Mouse (Mus musculus) frontal cortex, postnatal 36 days (tissue): ENCODE data around the gene Ddi2.
A peak's percentile ranks its signal among the peaks of the same experiment; 100 is the strongest.
"Not testable (repeated sequence)": the region's sequence is repeated elsewhere in the genome, so short reads cannot be mapped to it uniquely, and the experiment has no call there.

Experiments used
- DNase-seq, 2 experiments: peaks; one replicate each; pipeline ENCODE4 v3.0.0; 2022; ENCODE audit warnings: low spot score in 2 of 2

Gene Ddi2

DNA sequence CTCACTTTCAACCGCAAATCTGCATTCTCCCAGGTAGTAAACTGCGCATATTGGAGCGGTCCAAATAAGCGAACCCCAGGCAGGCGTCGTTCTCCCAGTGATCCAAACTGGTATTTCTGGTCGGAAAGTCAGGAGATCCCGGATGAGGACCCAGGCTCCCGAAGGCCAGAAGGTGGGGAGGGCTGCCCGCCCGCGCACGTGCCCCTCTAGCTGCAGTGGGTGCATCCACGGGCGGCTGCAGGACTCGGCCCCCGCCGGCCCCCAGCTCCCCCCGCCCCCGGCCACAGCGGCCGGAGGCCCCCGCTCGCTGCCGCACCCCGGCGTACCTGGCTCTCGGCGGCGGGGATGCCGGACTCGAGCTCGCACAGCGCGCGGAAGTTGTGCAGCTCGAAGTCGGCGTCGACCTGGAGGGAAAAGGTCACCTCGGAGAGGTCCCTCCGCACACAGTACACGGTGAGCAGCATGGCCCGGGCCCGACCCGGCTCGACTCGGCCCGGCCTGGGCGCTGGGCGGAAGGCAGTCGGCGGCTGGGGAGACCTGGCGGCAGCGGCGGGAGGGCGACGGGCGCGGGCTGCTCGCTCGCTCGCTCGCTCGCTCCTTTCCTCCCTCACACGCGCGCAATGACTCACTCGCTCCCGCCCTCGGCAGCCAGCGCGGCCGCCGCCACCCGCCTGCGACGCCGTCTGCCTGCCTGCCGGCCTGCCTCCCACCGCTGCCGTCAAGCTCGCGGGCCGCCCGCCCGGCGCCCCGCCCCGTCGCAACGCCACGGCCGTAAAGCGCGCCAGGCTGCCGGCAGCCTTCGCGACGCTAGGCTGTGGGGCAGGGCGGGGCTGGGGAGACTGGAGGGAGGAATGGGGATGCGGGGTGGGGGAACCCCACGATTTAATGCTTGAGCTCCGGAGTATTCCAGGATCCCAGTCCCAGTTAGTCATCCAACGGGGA lies at the start of gene Ddi2:
Ddi2 (minus strand) TSS at position 689 of the 942 bp plus-strand sequence.
- DNase-seq = peak; percentile 88 to 92

- not testable (repeated sequence) for DNase-seq
These were observed 49.8 kb upstream of the Ddi2 start for GRCm38 (mm10) chr4:141773019-141773418.

DNA sequence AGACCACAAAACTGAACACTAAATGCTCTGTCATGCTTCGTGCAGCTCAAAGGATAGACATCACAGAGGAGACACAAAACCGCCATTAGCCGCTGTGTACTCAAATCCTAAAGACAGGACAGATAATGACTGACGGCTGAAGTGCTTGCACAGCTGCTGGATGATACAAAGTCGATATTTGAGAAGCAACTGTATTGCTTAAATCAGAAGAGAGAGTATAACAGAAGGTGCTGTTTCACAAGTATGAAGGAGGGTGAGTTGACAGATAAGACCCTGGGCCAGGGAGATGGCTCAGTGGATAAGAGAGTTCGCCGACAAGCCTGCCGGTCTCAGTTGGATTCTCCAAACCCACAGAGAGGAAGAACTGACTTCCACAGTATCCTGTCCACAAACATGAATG lies 48.6 kb upstream of the Ddi2 start:
- no peak for DNase-seq

GRCm38 (mm10) chr4:141769501-141770160 lies 46.4 kb upstream of the Ddi2 start:
- DNase-seq = no peak

DNA sequence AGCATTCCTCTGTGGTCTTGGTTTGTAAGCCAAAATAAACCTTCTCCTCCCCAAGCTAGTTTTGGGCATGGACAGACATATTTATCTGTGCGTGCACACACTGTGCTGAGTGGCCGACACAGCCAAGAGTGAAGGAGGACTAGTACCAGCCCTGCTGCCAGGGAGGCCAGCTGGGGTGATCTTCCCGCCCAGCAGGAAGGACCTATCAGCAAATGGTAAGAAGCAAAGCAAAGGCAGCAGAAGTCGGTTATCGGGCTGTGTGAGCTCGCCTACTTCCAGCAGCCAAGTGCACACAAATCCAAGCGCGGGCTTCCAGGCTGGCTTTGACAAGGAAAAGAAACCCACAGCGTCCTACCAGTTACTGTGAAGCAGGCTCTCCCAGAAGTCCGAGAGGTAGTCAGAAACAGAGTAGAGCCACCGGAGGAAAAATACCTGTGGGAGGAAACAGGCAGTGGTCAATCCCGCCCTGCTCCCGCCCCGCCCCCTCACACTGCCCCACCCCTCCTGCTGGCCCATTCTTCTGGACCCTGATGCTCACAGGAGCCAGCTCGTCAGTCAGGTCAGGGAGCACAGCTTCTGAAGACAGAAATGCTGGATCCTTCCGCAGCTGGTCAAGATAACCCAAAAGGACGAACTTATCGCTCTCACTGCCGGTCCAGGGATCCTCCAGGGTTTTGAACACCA lies 44.3 kb upstream of the Ddi2 start:
- no peak for DNase-seq

GRCm38 (mm10) chr4:141766668-141767352 lies 43.6 kb upstream of the Ddi2 start:
- DNase-seq = no peak

- DNase-seq = peak in 1 of 2 experiments; percentile 19
These were observed 43.1 kb upstream of the Ddi2 start for GRCm38 (mm10) chr4:141766316-141766667.

GRCm38 (mm10) chr4:141765008-141765407 lies 41.8 kb upstream of the Ddi2 start:
- no peak for DNase-seq

GRCm38 (mm10) chr4:141763476-141763875 lies 40.3 kb upstream of the Ddi2 start:
- DNase-seq = no peak

- no peak for DNase-seq
These were observed 38.9 kb upstream of the Ddi2 start for GRCm38 (mm10) chr4:141762102-141762598.

GRCm38 (mm10) chr4:141760942-141761341 lies 37.7 kb upstream of the Ddi2 start:
- DNase-seq = no peak

DNA sequence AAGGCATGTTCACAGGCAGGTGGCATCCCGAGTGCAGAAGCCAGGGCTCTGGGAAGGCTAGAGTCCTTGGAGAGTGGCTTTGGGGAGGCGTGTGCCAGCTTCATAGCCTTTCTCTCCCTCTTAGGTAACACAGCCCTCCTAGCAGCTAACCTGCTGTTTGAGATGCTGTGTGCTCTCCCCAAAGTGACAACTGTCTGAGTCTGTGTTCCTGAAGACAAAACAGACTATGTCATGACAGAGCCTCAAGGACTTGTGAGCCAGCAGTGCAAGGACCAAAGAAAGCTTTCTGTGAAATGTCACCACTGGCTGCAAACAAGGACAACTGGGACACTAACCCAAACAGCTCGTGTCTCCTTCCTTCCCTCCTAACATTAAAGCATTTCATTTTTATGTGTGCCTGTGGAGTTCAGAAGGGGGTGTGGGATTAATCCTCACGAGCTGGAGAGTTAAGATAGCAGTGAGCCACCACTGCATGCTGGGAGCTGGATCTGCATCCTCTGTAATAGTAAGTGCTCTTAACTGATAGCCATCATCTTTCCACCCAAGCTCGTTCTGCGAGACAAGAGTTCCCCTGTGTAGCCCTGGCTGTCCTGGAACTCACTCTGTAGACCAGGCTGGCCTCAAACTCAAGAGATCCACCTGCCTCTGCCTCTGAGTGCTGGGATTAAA lies 35.8 kb upstream of the Ddi2 start:
- DNase-seq = no peak

GRCm38 (mm10) chr4:141757124-141757523 lies 33.9 kb upstream of the Ddi2 start:
- no peak for DNase-seq

DNA sequence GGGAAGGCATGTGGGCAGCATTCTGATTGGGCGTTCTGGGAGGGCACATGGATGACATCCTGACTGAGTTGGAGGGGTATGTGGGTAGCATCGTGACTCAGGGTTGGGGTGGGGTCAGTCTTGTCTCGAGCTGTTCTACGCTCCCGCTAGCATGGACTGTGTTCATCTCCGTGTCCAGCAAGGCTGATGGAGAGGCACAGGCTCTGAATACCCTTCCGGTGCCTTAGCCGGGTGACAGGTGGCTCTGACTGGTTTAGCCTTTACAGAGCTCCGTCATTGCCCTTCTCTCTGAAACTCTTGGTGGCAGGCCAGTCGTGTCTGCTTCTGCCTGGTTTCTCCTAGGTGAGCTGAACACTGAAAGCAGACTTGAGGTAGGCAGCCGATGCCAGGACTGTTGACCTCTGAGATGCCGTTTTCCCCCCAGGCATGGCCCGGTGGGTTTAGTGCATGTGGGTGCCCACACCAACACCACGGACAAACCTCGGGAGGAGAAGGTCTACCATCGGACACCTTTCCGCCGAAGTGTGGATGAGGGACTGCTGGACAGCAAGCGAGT lies 32.2 kb upstream of the Ddi2 start:
- no peak for DNase-seq

DNA sequence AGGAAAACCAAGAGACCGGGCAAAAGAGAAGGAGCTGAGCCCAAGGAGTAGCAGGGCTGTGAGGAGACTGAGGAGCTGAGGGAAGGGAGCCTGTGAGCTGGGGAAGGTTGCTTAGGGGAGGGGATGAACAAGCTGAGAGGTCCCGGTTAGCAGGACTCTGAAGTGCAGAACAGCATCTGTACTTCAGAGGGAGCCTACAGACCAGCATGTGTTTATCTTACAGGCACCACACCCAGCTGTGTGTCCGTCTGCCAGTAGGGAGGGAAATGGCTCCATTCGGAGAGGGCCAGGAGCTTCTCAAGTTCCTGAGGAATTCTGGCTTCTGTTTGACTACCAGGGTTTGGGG lies 28.8 kb upstream of the Ddi2 start:
- DNase-seq = no peak

DNA sequence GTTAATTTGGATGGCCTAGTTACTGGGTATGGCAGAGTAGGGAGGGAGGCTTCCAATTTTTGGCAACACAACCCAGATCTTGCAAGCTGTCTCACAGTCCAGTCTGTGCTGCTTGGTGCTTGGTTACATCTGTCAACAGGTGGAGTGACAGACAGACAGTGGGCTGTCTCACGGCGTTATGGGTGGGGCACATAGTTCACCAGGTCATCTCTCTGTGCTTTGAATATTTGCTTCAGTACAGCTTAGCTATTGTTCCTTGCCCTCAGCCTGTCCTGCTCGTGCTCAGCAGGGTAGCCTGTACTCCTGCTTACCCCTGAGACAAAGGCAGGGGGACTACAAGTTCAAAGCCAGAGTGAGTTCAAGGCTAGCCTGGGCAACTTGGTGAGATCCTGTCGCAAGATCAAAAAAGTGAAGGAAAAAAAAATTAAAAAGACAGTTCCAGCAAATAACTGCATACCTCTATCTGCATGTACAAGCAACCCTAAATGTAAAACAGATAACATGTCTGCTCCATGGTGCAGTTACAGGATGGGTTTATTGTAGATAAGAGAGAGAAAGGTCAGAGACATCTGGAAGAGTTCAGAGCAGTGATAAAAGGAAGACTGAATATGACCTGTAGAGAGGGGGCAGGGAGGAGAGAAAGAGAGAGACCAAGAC lies 28.3 kb upstream of the Ddi2 start:
- no peak for DNase-seq

- no peak for DNase-seq
These were observed 27.6 kb upstream of the Ddi2 start for GRCm38 (mm10) chr4:141750826-141751225.

DNA sequence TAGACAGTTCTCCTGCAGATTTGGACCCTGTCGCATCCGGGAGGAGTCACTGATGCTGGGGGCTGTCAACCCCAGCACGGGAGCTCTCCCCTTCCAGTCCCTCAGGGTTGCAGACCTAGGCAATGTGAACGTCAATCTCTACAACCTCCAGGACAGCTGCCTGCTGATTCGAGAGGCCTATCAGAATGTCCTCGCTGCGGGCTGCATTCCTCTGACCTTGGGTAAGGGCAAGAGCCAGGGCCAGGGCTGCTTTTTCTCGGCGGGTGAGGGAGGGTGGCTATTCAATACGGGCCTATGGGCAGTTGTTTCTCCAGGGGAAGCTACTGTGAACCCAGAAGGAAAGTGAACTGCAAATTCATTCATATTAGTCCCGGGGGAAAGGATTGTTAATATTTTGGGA lies 26.3 kb upstream of the Ddi2 start:
- no peak for DNase-seq

DNA sequence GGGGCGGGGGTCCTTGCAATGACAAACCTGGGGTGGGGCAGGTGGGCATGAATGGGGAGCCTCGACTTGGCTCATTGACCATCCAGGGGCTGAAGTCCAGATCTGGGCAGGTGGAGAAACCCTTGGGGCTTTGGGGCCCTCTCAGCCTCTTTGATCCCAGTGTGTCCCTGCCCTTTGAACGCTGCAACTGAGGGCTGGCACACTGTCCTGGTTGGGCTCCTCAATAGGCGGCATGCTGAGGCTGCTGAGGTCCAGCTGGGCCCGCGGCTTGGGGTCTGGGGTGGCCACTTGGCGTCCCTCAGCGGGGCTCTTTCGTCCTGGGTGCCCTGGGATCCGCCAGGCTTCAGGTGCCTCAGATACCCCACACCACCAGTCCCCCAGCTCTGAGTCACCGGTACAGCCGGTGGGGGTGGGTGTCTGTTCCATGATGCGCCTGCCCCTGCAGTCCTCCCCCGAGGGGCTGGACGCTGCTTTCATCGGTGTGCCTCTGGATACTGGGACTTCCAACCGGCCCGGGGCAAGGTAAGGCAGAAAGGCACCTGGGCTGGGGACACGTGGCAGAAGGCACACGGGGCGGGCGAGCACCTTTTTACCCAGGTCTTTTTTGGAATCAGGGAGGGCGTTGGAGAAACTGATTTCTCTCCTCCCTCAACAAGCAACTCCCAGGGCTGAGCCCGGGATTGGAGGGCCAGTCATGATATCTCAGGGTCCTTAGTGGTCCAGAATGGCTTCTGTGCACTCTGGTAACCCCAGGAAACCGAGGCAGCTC lies 23.5 kb upstream of the Ddi2 start, which contains the start of gene Agmat:
Agmat (plus strand) TSS at position 95 of the 769 bp plus-strand sequence.
- DNase-seq = no peak

GRCm38 (mm10) chr4:141742381-141742780 lies 19.2 kb upstream of the Ddi2 start:
- DNase-seq = no peak
